Mouse (Mus musculus) left cerebral cortex, adult 8-10 months (tissue): ENCODE data around the gene Tmem81. TPM values are rescaled to one million over a fixed set of nuclear protein-coding genes. Genes with fewer than 3 reads are reported as not detected.

Source experiments
- DNase-seq, 2 experiments: peaks; one replicate each; pipeline ENCODE4 v3.0.0; 2022; ENCODE audit warnings: low spot score in 2 of 2
- total RNA-seq, 4 experiments: library from RNA; stranded (reverse); gene quantifications; 2 replicates each; pipeline ENCODE4 v1.2.4; 2022

The Tmem81 gene
- total RNA-seq, 4 experiments from 2014 or later = 3.9 to 6.0 (median 5.7) TPM

- DNase-seq = no peak
These were observed 13.7 kb downstream of the Tmem81 start for GRCm38 (mm10) chr1:132519734-132520133.

GRCm38 (mm10) chr1:132520764-132521163 lies 14.7 kb downstream of the Tmem81 start:
- no peak for DNase-seq

GRCm38 (mm10) chr1:132523048-132523447 lies 17.0 kb downstream of the Tmem81 start:
- no peak for DNase-seq

- DNase-seq = no peak
These were observed 17.9 kb downstream of the Tmem81 start for GRCm38 (mm10) chr1:132523920-132524319.

GRCm38 (mm10) chr1:132525832-132526231 lies 19.8 kb downstream of the Tmem81 start:
- DNase-seq = no peak

- no peak for DNase-seq
These were observed 22.0 kb downstream of the Tmem81 start for GRCm38 (mm10) chr1:132528071-132528470.

- DNase-seq = no peak
These were observed 22.8 kb downstream of the Tmem81 start for GRCm38 (mm10) chr1:132528647-132529334.

GRCm38 (mm10) chr1:132530631-132531191 lies 24.7 kb downstream of the Tmem81 start:
- no peak for DNase-seq

GRCm38 (mm10) chr1:132532521-132532920 lies 26.5 kb downstream of the Tmem81 start:
- DNase-seq = no peak

- no peak for DNase-seq
These were observed 27.8 kb downstream of the Tmem81 start for GRCm38 (mm10) chr1:132533840-132534239.

- DNase-seq = no peak
These were observed 29.5 kb downstream of the Tmem81 start for GRCm38 (mm10) chr1:132535541-132535940.

- DNase-seq = no peak
These were observed 30.4 kb downstream of the Tmem81 start for GRCm38 (mm10) chr1:132536416-132536815.

- DNase-seq = peak in 1 of 2 experiments; percentile 74
These were observed 31.7 kb downstream of the Tmem81 start for GRCm38 (mm10) chr1:132537736-132538135.

GRCm38 (mm10) chr1:132540701-132541100 lies 34.7 kb downstream of the Tmem81 start:
- no peak for DNase-seq

GRCm38 (mm10) chr1:132541171-132541823 lies 35.3 kb downstream of the Tmem81 start:
- DNase-seq = no peak

GRCm38 (mm10) chr1:132541824-132542599 lies 36.0 kb downstream of the Tmem81 start:
- no peak for DNase-seq

GRCm38 (mm10) chr1:132542762-132543306 lies 36.8 kb downstream of the Tmem81 start, which contains the start of gene Cntn2:
TSS of gene Cntn2 (minus strand) at chr1:132543256.
- DNase-seq = peak in 1 of 2 experiments; percentile 83

- no peak for DNase-seq
These were observed 37.8 kb downstream of the Tmem81 start for GRCm38 (mm10) chr1:132543789-132544188.

GRCm38 (mm10) chr1:132557901-132558631 lies 52.0 kb downstream of the Tmem81 start:
- no peak for DNase-seq
